Mouse (Mus musculus): Measurements from ENCODE around the gene Gas7.

Gas7 gene

GRCm38 (mm10) chr11:67694703-67695376, 239.6 kb downstream of the Gas7 start, which contains the start of gene Rcvrn:
Gene Rcvrn, plus strand, starts transcription at chr11:67695326.
- DNase-seq (ENCODE audit: low spot score in 2 of 2), result no peak

- DNase-seq (ENCODE audit: low spot score in 2 of 2), result no peak
Measured at GRCm38 (mm10) chr11:67712976-67713375, 257.7 kb downstream of the Gas7 start.

GRCm38 (mm10) chr11:67715382-67715781, 260.1 kb downstream of the Gas7 start:
- DNase-seq (ENCODE audit: low spot score in 2 of 2), result no peak

- DNase-seq (ENCODE audit: low spot score in 2 of 2), result no peak
Measured at GRCm38 (mm10) chr11:67721485-67721884, 266.2 kb downstream of the Gas7 start.

GRCm38 (mm10) chr11:67722399-67723156, 267.3 kb downstream of the Gas7 start:
- no peak for DNase-seq (ENCODE audit: low spot score in 2 of 2)

- peak in 1 of 2 experiments; percentile 24 for DNase-seq (ENCODE audit: low spot score in 2 of 2)
Measured at GRCm38 (mm10) chr11:67723231-67724013, 268.2 kb downstream of the Gas7 start.

- no peak for DNase-seq (ENCODE audit: low spot score in 2 of 2)
Measured at GRCm38 (mm10) chr11:67727095-67727494, 271.9 kb downstream of the Gas7 start.

- DNase-seq (ENCODE audit: low spot score in 2 of 2), result no peak
Measured at GRCm38 (mm10) chr11:67728726-67729125, 273.5 kb downstream of the Gas7 start.

GRCm38 (mm10) chr11:67731056-67731455, 275.8 kb downstream of the Gas7 start:
- DNase-seq (ENCODE audit: low spot score in 2 of 2), result no peak

GRCm38 (mm10) chr11:67733726-67734125, 278.5 kb downstream of the Gas7 start:
- no peak for DNase-seq (ENCODE audit: low spot score in 2 of 2)

GRCm38 (mm10) chr11:67734597-67734996, 279.4 kb downstream of the Gas7 start:
- no peak for DNase-seq (ENCODE audit: low spot score in 2 of 2)

- no peak for DNase-seq (ENCODE audit: low spot score in 2 of 2)
Measured at GRCm38 (mm10) chr11:67738345-67738744, 283.1 kb downstream of the Gas7 start.
